Mouse (Mus musculus): ENCODE results near the gene Pbx1.

DNA sequence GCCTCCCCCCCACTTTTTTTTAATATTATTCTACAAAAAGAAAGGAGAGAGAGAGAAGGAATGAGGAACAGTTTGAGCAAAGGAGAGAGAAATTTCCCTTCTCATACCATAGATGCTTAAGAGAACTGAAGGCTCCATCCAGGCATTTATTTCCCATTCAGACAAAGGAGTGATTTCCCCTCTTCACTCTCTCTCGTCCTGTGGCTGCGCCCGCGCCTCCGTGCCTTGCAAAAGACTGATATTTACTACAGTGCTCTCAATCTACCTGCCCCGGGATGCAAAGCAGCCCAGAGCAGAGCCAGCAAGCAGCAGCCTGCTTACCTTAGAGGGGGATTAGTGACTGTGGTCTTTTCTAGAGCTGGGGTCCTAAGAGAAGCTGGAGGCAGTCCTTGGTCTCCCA, 131.6 kb downstream of the Pbx1 start:
- no peak for TF ChIP-seq HCFC1 (IDR thresholded peaks at IDR 0.05; ENCODE audit: low read depth, low read length)
- TF ChIP-seq RCOR1 (IDR thresholded peaks at IDR 0.05; ENCODE audit: low read depth, low read length), result no peak
- TF ChIP-seq NELFE (IDR thresholded peaks at IDR 0.05; ENCODE audit: low read depth, low read length), result no peak
- no peak for TF ChIP-seq SIN3A (IDR thresholded peaks at IDR 0.05; ENCODE audit: low read length)
- TF ChIP-seq CHD2 (IDR thresholded peaks at IDR 0.05; ENCODE audit: low read length), result no peak
- TF ChIP-seq CTCF (IDR thresholded peaks at IDR 0.05 in 2 of 3, conservative IDR thresholded peaks at IDR 0.05 in 1 of 3; ENCODE audit: control insufficient read depth in 1 of 3, insufficient read depth in 1 of 3, low read depth in 2 of 3, low read length in 3 of 3, poor library complexity in 1 of 3, severe bottlenecking in 1 of 3), result no peak
- TF ChIP-seq EP300 (IDR thresholded peaks at IDR 0.05; ENCODE audit: low read depth in 1 of 2, low read length in 2 of 2), result no peak
- TF ChIP-seq POLR2A (IDR thresholded peaks at IDR 0.05; ENCODE audit: control insufficient read depth in 1 of 2, insufficient read depth in 1 of 2, low read depth in 1 of 2, low read length in 2 of 2, poor library complexity in 1 of 2), result no peak

Measured in MEL (cell line).